In the genomic region with DNA sequence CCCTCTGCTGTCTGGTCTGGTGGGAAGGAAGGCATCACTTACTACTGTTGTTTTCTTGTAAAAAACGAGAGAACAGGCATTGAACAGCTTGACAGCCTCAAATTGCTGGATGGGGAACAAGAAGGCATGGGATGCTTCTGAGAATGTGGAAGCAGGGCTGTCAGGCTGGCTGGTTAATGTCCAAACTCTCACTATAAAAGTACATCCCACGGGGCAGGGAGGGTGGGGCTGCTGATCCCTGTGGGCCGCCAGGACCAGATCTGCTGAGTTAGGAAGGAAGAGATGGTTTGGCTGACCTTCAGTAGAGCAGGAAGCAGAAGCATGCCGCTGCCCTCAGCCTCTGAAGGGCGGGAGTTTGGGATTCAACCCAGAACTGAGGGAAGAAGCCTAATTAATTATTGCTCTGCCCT, we compare ENCODE assay signal across 11 mouse cellular contexts. TPM values are rescaled to one million over a fixed set of nuclear protein-coding genes. Genes with fewer than 3 reads are reported as not detected.
DNase-seq lines count a peak whose midpoint lies in the region; ATAC-seq and TF ChIP-seq lines count a peak whose summit lies in the region.
"Had no signal": no experiment of that assay in that cellular context is flagged by ENCODE, and none has a peak within 500 bp of the region (broad histone marks: within the 10 kb centered on the region; RNA-seq: fewer than 3 reads in every experiment).

No protein-coding gene starts in this region.

- DNase-seq in hindbrain, embryonic 11.5 days (ENCODE audit: low spot score), result no peak
- DNase-seq in kidney, postnatal 0 days (ENCODE audit: low spot score), result peak; percentile 88
- no peak for DNase-seq in cerebellum, adult 8-10 months
- DNase-seq in spleen, adult 12 weeks (ENCODE audit: low spot score), result no peak
- DNase-seq: cerebellum, postnatal 14 days; gastrocnemius, postnatal 36 days had no signal

- H3K4me3 ChIP-seq in hindbrain, embryonic 11.5 days (ENCODE audit: low read depth, low read length), result no peak overlapping the region
- no peak overlapping the region for H3K4me3 ChIP-seq in hindbrain, embryonic 16.5 days (ENCODE audit: low read length)
- H3K4me3 ChIP-seq in heart, embryonic 16.5 days (ENCODE audit: low read length), result no peak overlapping the region
- H3K4me3 ChIP-seq in kidney, postnatal 0 days (replicated peaks; ENCODE audit: low read depth, low read length), result no peak overlapping the region
- H3K4me3 ChIP-seq in neural tube, embryonic 13.5 days, result no peak overlapping the region

- no peak for ATAC-seq in hindbrain, embryonic 11.5 days (ENCODE audit: low FRiP score)
- no peak for ATAC-seq in hindbrain, embryonic 16.5 days
- ATAC-seq in heart, embryonic 16.5 days (replicated peaks; ENCODE audit: extremely low read depth, insufficient read depth, low FRiP score), result 0 out of 2 replicates have a peak, but pooled peaks have one; percentile 15
- ATAC-seq in kidney, postnatal 0 days (replicated peaks; ENCODE audit: low FRiP score, low read depth), result peak; percentile 67; the same call in 1 of the 2 replicates
- no peak for ATAC-seq in neural tube, embryonic 13.5 days (ENCODE audit: low read depth)
- ATAC-seq in monocyte, adult 5-6 weeks (replicated peaks; ENCODE audit: insufficient number of reproducible peaks, low FRiP score, low TSS enrichment, poor library complexity, severe bottlenecking), result no peak

- H3K36me3 ChIP-seq in hindbrain, embryonic 11.5 days (ENCODE audit: control insufficient read depth, insufficient read depth, low read length), result no peaks in the 10 kb centered on the region
- no peaks in the 10 kb centered on the region for H3K36me3 ChIP-seq in hindbrain, embryonic 16.5 days (ENCODE audit: control insufficient read depth, insufficient read depth, low read length)
- no peaks in the 10 kb centered on the region for H3K36me3 ChIP-seq in heart, embryonic 16.5 days (ENCODE audit: control insufficient read depth, insufficient read depth)
- H3K36me3 ChIP-seq in kidney, postnatal 0 days (ENCODE audit: insufficient read depth, low read length), result no peaks in the 10 kb centered on the region
- no peaks in the 10 kb centered on the region for H3K36me3 ChIP-seq in neural tube, embryonic 13.5 days

- TF ChIP-seq CTCF in kidney, postnatal 0 days (IDR thresholded peaks at IDR 0.05; ENCODE audit: low read depth), result no peak; the same call in 1 of the 2 replicates

- no peaks in the 10 kb centered on the region for H3K27me3 ChIP-seq in hindbrain, embryonic 11.5 days (ENCODE audit: control insufficient read depth, insufficient read depth, low read length)
- no peaks in the 10 kb centered on the region for H3K27me3 ChIP-seq in hindbrain, embryonic 16.5 days (replicated peaks; ENCODE audit: control insufficient read depth, insufficient read depth, low read length)
- H3K27me3 ChIP-seq in heart, embryonic 16.5 days (ENCODE audit: control insufficient read depth, insufficient read depth, low read length), result no peaks in the 10 kb centered on the region
- no peaks in the 10 kb centered on the region for H3K27me3 ChIP-seq in kidney, postnatal 0 days (ENCODE audit: insufficient read depth, low read length)
- H3K27me3 ChIP-seq in neural tube, embryonic 13.5 days, result no peaks in the 10 kb centered on the region

- 0 out of 2 replicates have a peak overlapping the region, but pooled peaks have one; percentile 10 for H3K27ac ChIP-seq in hindbrain, embryonic 11.5 days (ENCODE audit: low read depth, low read length)
- no peak overlapping the region for H3K27ac ChIP-seq in hindbrain, embryonic 16.5 days (ENCODE audit: low read depth, low read length)
- peak overlapping the region; percentile 58 for H3K27ac ChIP-seq in heart, embryonic 16.5 days (ENCODE audit: low read length)
- peak overlapping the region; percentile 68 for H3K27ac ChIP-seq in kidney, postnatal 0 days
- peak overlapping the region; percentile 38; the same call in 1 of the 2 replicates for H3K27ac ChIP-seq in neural tube, embryonic 13.5 days (replicated peaks)
- H3K27ac ChIP-seq: liver, embryonic 14.5 days had no signal

- H3K4me2 ChIP-seq in hindbrain, embryonic 11.5 days (replicated peaks; ENCODE audit: low read depth, low read length), result 0 out of 2 replicates have a peak overlapping the region, but pooled peaks have one; percentile 14
- no peak overlapping the region for H3K4me2 ChIP-seq in hindbrain, embryonic 16.5 days (ENCODE audit: low read length)
- H3K4me2 ChIP-seq in heart, embryonic 16.5 days (ENCODE audit: low read depth, low read length), result no peak overlapping the region
- no peak overlapping the region for H3K4me2 ChIP-seq in kidney, postnatal 0 days (ENCODE audit: low read length)
- no peak overlapping the region for H3K4me2 ChIP-seq in neural tube, embryonic 13.5 days

- peaks cover 22% of the 10 kb centered on the region; the same call in 1 of the 2 replicates for H3K4me1 ChIP-seq in hindbrain, embryonic 11.5 days (replicated peaks; ENCODE audit: control insufficient read depth, insufficient read depth, low read length)
- H3K4me1 ChIP-seq in hindbrain, embryonic 16.5 days (ENCODE audit: control insufficient read depth, insufficient read depth, low read depth, low read length), result peaks cover 46% of the 10 kb centered on the region
- peaks cover 64% of the 10 kb centered on the region for H3K4me1 ChIP-seq in heart, embryonic 16.5 days (ENCODE audit: control insufficient read depth, insufficient read depth, low read length)
- peaks cover 42% of the 10 kb centered on the region for H3K4me1 ChIP-seq in kidney, postnatal 0 days (replicated peaks; ENCODE audit: insufficient read depth, low read length)
- peaks cover 82% of the 10 kb centered on the region for H3K4me1 ChIP-seq in neural tube, embryonic 13.5 days (replicated peaks)

- no peaks in the 10 kb centered on the region for H3K9me3 ChIP-seq in hindbrain, embryonic 11.5 days (ENCODE audit: control insufficient read depth, low read length)
- no peaks in the 10 kb centered on the region for H3K9me3 ChIP-seq in hindbrain, embryonic 16.5 days (ENCODE audit: control insufficient read depth, low read length)
- H3K9me3 ChIP-seq in heart, embryonic 16.5 days (replicated peaks; ENCODE audit: control insufficient read depth, low read length), result no peaks in the 10 kb centered on the region
- no peaks in the 10 kb centered on the region for H3K9me3 ChIP-seq in kidney, postnatal 0 days (replicated peaks; ENCODE audit: low read length)
- H3K9me3 ChIP-seq in neural tube, embryonic 13.5 days, result no peaks in the 10 kb centered on the region

- WGBS in hindbrain, embryonic 11.5 days, result 35% methylated on average over 5 of the region's 5 CpGs
- WGBS in hindbrain, embryonic 16.5 days, result 23% methylated on average over 5 of the region's 5 CpGs
- 18% methylated on average over 5 of the region's 5 CpGs for WGBS in heart, embryonic 16.5 days
- 18% methylated on average over 5 of the region's 5 CpGs for WGBS in kidney, postnatal 0 days
- 24% methylated on average over 5 of the region's 5 CpGs for WGBS in neural tube, embryonic 13.5 days

- 0 out of 2 replicates have a peak overlapping the region, but pooled peaks have one; percentile 7 for H3K9ac ChIP-seq in hindbrain, embryonic 11.5 days (ENCODE audit: low read depth, low read length)
- H3K9ac ChIP-seq in hindbrain, embryonic 16.5 days (ENCODE audit: low read depth, low read length), result no peak overlapping the region
- H3K9ac ChIP-seq in heart, embryonic 16.5 days (ENCODE audit: low read length), result peak overlapping the region; percentile 28; the same call in 1 of the 2 replicates
- H3K9ac ChIP-seq in kidney, postnatal 0 days (ENCODE audit: low read depth, low read length), result no peak overlapping the region
- no peak overlapping the region for H3K9ac ChIP-seq in neural tube, embryonic 13.5 days
- H3K9ac ChIP-seq: liver, embryonic 14.5 days had no signal

RNA-seq across cellular contexts. Expression of a gene that starts 58.0 kb away (rescaled TPM):
- not detected in 2 replicates for polyA plus RNA-seq in hindbrain, embryonic 11.5 days (2014; fragmentation: Nextera tagmentation; extraction: Ambion mirVana)
- not detected in 2 replicates for polyA plus RNA-seq in hindbrain, embryonic 16.5 days (2015; fragmentation: Nextera tagmentation; extraction: Ambion mirVana)
- 0.17 TPM in 1 of 2 replicates, not detected in the other for polyA plus RNA-seq in heart, embryonic 16.5 days (2015; fragmentation: Nextera tagmentation; extraction: Ambion mirVana)
- polyA plus RNA-seq in kidney, postnatal 0 days (2015; fragmentation: Nextera tagmentation; extraction: Ambion mirVana), result 15.4 and 20.6 TPM in 2 replicates
- not detected in 2 replicates for polyA plus RNA-seq in neural tube, embryonic 13.5 days (2015; fragmentation: Nextera tagmentation; extraction: Ambion mirVana)
- not detected in 3 replicates for total RNA-seq in monocyte, adult 5-6 weeks (2017)
- total RNA-seq: gastrocnemius, postnatal 36 days had no signal

Comparison
In these comparisons a context has a peak if more than half of its experiments do, and no peak if none do; other contexts are left out.
1. H3K9ac ChIP-seq: peak in hindbrain, embryonic 11.5 days (single experiment) and heart, embryonic 16.5 days (single experiment); none in hindbrain, embryonic 16.5 days (single experiment), kidney, postnatal 0 days (single experiment) and neural tube, embryonic 13.5 days (single experiment).
2. ATAC-seq: peak in heart, embryonic 16.5 days (single experiment) and kidney, postnatal 0 days (single experiment); none in hindbrain, embryonic 11.5 days (single experiment), hindbrain, embryonic 16.5 days (single experiment), neural tube, embryonic 13.5 days (single experiment) and monocyte, adult 5-6 weeks (single experiment).
3. RNA of a gene that starts 58.0 kb away (polyA plus RNA-seq): 15.4 to 20.6 TPM in kidney, postnatal 0 days; not detected in hindbrain, embryonic 11.5 days, not detected in hindbrain, embryonic 16.5 days, 0.17 TPM in heart, embryonic 16.5 days and not detected in neural tube, embryonic 13.5 days; every median in the first group is over 10 times any median in the second.